Mouse (Mus musculus): ENCODE measurements around the gene Ptges.
"Not testable (repeated sequence)": the region's sequence is repeated elsewhere in the genome, so short reads cannot be mapped to it uniquely, and the experiment has no call there.

Gene Ptges

DNA sequence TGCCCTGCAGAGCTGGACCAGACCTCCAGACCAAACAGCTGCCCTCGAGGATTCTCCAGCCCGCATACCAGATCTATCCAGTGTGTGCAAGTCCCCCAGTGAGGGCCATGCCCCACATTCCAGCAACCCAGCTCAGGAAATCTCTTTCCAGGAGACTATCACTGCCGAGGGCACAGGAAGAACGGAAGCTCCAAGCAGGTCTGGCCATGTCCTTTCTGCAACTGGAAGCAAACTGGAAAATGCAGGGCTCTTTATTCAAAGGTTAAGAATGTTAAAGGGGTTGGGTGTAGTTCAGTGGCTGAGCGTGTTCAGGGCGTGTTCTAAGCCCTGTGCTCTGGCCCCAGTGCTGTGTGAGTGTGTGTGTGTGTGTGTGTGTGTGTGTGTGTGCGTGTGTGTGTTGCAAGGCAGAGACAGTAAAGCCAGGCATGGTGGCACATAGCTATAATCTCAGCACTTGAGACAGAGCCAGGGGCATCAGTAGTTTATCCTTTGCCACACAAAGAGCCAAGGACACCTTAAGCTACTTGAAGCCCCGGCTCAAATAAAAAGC is 10.8 kb downstream of the Ptges start:
- Histone ChIP-seq H3K36me3 (ENCODE audit: control insufficient read depth, insufficient read depth, low read length, poor library complexity, severe bottlenecking) (no peaks in the 10 kb centered on the region), H3K27me3 (ENCODE audit: control insufficient read depth, insufficient read depth, low read length, poor library complexity, severe bottlenecking) (no peaks in the 10 kb centered on the region)
- no peak for DNase-seq (ENCODE audit: low read depth, low spot score)

DNA sequence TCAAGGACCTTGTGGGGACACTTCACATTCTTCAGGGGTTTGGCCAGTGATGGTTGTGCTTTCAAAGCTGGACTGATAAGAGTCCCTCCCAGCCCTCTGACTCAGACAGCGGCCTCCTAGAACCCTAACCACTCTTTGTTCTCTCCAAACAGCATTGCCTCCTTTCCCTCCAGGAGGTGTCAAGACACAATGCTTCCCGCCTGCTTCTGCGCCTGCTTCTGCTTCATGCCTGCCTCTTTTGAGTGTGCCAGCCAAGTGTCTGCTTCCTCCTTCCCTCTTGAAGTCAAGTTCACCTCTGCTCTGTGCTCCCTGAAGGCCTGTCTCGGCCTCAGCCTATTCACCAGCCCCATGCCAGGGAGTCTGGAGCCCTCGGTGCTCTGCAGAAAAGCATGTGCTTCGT is 11.5 kb downstream of the Ptges start:
- H3K27me3 ChIP-seq (ENCODE audit: control insufficient read depth, insufficient read depth, low read length, poor library complexity, severe bottlenecking), result no peaks in the 10 kb centered on the region
- no peak for DNase-seq (ENCODE audit: low read depth, low spot score)
- no peaks in the 10 kb centered on the region for H3K36me3 ChIP-seq (ENCODE audit: control insufficient read depth, insufficient read depth, low read length, poor library complexity, severe bottlenecking)

DNA sequence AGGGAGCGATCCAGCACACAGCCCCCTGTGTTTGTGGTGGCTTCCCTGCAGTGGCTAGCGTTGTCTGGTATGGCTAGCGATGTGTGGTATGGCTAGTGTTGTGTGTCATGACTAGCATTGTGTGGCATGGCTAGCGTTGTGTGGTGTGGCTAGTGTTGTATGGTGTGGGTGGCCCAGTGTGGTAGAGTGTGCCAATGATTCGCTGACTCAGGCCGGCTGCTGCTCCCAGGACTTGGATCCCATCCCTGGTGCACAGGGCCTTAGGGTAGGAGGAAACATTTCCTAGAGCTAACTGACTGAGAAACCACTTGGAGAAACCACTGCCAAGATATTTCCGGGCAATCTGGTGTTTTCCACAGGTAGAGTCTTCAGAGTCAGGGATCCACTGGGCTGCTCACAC is 12.0 kb downstream of the Ptges start:
- H3K27me3 ChIP-seq (ENCODE audit: control insufficient read depth, insufficient read depth, low read length, poor library complexity, severe bottlenecking), result no peaks in the 10 kb centered on the region
- no peaks in the 10 kb centered on the region for H3K36me3 ChIP-seq (ENCODE audit: control insufficient read depth, insufficient read depth, low read length, poor library complexity, severe bottlenecking)
- DNase-seq (ENCODE audit: low read depth, low spot score), result no peak

DNA sequence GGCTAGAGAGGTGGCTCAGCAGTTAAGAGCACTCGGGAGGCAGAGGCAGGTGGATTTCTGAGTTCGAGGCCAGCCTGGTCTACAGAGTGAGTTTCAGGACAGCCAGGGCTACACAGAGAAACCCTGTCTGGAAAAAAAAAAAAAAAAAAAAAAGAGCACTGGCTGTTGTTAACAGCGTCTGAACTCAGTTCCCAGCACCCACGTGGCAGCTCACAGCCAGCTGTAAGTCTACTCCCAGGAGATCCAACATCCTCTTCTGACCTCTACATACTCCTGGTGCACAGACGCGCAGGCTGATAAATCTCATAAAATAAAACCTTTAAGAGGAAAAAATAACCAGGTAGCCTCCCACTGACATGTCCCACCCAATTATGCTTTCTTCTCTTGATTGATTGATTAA is 13.7 kb downstream of the Ptges start:
- not testable (repeated sequence) for H3K27me3 ChIP-seq (ENCODE audit: control insufficient read depth, insufficient read depth, low read length, poor library complexity, severe bottlenecking); H3K36me3 ChIP-seq (ENCODE audit: control insufficient read depth, insufficient read depth, low read length, poor library complexity, severe bottlenecking); DNase-seq (ENCODE audit: low read depth, low spot score)

DNA sequence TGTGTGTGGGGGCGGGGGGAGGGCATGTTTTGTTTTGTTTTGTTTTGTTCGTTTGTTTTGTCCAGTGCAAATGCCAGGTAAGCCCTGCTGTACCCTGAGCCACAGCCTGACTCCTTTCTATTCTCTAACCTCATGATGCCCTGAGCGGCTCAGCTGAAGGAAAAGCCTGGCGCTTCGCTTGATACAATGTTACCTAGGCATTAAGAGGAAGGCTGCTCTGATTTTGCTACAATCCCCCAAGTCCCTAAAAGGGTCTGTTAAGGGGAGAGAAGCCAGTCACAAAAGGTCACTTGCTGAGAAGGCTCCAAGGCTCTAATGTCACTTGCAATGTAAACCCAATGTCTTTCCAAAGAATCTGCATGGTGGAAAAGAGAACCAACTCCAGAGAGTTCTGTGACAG is 14.3 kb downstream of the Ptges start:
- Histone ChIP-seq H3K36me3 (ENCODE audit: control insufficient read depth, insufficient read depth, low read length, poor library complexity, severe bottlenecking) (no peaks in the 10 kb centered on the region), H3K27me3 (ENCODE audit: control insufficient read depth, insufficient read depth, low read length, poor library complexity, severe bottlenecking) (no peaks in the 10 kb centered on the region; the same call in 1 of the 2 replicates)
- no peak for DNase-seq (ENCODE audit: low read depth, low spot score)

DNA sequence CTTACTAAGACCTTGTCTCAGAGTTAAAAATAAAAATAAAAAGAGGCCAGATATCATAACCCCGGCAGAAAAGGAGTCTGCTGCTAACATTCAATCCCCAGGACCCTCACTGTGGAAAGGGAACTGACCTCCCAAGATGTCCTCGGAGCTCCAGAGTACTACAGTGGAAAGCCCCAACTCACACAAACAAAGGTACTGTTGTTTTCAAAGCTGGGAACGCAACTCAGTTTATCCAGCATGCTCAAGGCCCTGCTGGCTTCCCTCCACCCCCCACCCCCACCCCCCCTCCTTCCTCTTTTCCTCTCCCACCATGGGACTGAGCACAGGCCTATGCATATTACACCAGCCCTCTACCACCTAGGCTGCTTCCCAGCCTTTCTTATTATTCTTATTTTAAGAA is 14.8 kb downstream of the Ptges start:
- DNase-seq (ENCODE audit: low read depth, low spot score), result no peak
- Histone ChIP-seq H3K27me3 (ENCODE audit: control insufficient read depth, insufficient read depth, low read length, poor library complexity, severe bottlenecking) (no peaks in the 10 kb centered on the region; the same call in 1 of the 2 replicates), H3K36me3 (ENCODE audit: control insufficient read depth, insufficient read depth, low read length, poor library complexity, severe bottlenecking) (no peaks in the 10 kb centered on the region)

DNA sequence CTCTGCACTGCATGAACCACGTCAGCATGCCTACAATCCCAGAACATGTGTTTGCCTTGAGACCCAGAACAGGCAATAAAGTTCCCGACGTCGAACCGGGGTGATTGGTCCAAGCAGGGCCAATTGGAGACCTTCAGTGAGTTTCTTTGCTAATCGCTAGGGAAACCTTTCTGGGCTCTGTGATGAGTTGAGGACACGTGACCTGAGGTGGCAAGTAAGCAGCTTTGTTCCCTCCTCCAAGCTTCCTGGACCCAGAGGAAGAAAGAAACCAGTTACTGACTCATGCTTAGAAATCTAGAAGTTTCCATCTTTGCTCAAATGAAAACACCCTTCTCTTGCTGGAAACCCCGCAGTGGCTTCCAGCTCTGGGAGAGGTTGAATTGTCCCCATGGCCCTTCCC is 16.6 kb downstream of the Ptges start:
- H3K36me3 ChIP-seq (ENCODE audit: control insufficient read depth, insufficient read depth, low read length, poor library complexity, severe bottlenecking), result no peaks in the 10 kb centered on the region
- no peaks in the 10 kb centered on the region; the same call in 1 of the 2 replicates for H3K27me3 ChIP-seq (ENCODE audit: control insufficient read depth, insufficient read depth, low read length, poor library complexity, severe bottlenecking)
- no peak for DNase-seq (ENCODE audit: low read depth, low spot score)

DNA sequence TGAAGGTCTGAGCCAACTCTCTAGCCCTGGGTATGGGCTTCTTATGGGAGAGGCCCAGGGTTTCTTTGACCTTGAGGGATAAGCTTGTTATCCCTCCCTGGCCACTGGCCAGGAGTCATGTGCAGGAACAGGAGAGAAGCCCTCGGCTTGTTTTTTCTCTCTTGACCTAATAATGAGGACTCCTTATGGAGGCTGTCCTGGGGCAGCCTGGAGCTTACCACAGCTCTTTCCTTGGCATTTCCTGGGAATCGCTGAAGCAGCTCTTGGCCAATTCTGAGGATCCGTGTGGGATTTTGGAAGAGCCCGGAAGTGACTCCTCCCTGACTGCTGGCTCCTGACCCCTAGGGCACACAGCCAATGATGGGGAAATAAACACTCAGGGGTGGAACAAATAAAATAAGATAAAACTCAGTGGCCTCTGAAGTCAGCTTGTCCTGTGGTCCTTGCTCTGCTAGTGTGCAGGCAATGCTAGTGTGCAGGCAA is 17.3 kb downstream of the Ptges start:
- no peaks in the 10 kb centered on the region; the same call in 1 of the 2 replicates for H3K27me3 ChIP-seq (ENCODE audit: control insufficient read depth, insufficient read depth, low read length, poor library complexity, severe bottlenecking)
- no peaks in the 10 kb centered on the region for H3K36me3 ChIP-seq (ENCODE audit: control insufficient read depth, insufficient read depth, low read length, poor library complexity, severe bottlenecking)
- no peak for DNase-seq (ENCODE audit: low read depth, low spot score)

DNA sequence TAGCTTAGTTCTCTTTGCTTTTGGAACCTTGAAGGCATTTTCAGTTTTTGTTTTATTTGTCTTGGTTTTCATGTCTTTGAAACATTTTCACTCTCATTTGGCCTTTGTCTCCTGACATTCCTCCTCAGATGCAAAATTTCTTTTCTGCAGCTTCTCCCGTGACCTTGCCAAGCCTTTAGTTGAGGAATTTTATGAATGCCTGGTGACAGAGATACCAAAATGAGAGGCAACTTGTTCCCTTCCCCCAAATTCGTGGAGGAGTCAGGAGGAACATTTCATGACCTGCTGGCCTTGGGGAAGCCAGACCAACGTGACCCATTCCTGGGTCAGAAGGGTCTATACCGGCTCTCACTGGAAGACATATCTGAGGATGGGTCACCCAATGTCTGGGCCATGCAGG is 23.0 kb downstream of the Ptges start:
- no peak for DNase-seq (ENCODE audit: low read depth, low spot score)
- Histone ChIP-seq H3K27me3 (ENCODE audit: control insufficient read depth, insufficient read depth, low read length, poor library complexity, severe bottlenecking) (no peaks in the 10 kb centered on the region), H3K36me3 (ENCODE audit: control insufficient read depth, insufficient read depth, low read length, poor library complexity, severe bottlenecking) (no peaks in the 10 kb centered on the region)

DNA sequence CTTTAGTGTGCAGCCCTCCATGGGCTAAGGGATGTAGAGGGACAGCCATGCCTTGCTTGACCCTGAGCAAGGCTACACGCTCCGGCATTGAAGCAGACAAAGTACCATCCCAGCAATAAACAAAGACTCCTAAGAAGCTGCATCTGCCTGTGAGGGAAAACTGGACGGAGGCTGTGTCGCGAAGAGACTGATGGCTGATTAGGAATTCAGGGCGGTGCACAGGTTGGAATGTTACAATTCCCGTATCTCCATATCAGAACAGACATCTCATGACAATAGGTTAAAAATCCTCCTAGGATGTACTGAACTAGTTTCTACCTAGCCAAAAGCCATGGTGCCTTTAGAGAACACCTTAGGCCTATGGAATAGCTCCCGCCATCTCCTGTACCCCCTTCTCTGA is 23.8 kb downstream of the Ptges start:
- DNase-seq (ENCODE audit: low read depth, low spot score), result no peak
- H3K36me3 ChIP-seq (ENCODE audit: control insufficient read depth, insufficient read depth, low read length, poor library complexity, severe bottlenecking), result no peaks in the 10 kb centered on the region
- H3K27me3 ChIP-seq (ENCODE audit: control insufficient read depth, insufficient read depth, low read length, poor library complexity, severe bottlenecking), result no peaks in the 10 kb centered on the region

DNA sequence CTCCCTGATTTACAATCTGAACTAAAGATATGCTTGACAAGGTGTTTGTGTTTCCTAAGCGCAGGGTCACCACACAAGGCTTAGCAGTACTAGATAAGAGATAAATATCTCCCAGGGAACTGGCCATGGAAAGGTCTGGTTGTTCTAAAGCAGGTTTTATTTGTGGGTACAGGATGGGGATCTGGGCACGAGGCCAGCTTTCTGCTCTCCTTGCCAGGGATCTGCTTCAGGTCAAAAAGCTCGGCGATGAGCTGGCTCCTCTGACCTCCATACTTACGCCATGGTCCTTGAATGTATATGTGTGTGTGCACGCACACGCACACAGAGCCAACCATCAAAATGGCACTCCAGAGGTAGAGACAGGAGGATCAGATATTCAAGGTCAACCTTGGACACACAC is 24.7 kb downstream of the Ptges start:
- no peaks in the 10 kb centered on the region for H3K27me3 ChIP-seq (ENCODE audit: control insufficient read depth, insufficient read depth, low read length, poor library complexity, severe bottlenecking)
- DNase-seq (ENCODE audit: low read depth, low spot score), result no peak

DNA sequence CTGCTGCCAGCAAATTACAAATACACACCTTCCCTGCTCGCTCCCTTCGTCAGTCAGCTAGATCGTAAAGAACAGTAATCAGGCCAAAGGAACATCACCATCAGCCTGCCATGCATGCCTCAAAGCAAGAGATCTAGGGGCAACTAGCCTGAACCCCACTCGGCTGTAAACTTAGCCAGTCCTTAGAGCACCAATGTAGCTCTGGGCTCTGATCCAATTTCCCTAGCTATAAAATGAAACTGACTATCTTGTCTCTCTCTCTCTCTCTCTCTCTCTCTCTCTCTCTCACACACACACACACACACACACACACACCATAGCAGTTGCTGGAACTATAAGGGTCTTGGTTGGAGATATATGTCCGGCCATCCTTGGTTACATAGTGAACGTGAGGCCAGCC is 25.4 kb downstream of the Ptges start:
- Histone ChIP-seq H3K27me3 (ENCODE audit: control insufficient read depth, insufficient read depth, low read length, poor library complexity, severe bottlenecking) (no peaks in the 10 kb centered on the region), H3K36me3 (ENCODE audit: control insufficient read depth, insufficient read depth, low read length, poor library complexity, severe bottlenecking) (no peaks in the 10 kb centered on the region)
- DNase-seq (ENCODE audit: low read depth, low spot score), result no peak

More for the DNA sequence above, 24.7 kb downstream of the Ptges start:
- no peaks in the 10 kb centered on the region for H3K36me3 ChIP-seq (ENCODE audit: control insufficient read depth, insufficient read depth, low read length, poor library complexity, severe bottlenecking)

DNA sequence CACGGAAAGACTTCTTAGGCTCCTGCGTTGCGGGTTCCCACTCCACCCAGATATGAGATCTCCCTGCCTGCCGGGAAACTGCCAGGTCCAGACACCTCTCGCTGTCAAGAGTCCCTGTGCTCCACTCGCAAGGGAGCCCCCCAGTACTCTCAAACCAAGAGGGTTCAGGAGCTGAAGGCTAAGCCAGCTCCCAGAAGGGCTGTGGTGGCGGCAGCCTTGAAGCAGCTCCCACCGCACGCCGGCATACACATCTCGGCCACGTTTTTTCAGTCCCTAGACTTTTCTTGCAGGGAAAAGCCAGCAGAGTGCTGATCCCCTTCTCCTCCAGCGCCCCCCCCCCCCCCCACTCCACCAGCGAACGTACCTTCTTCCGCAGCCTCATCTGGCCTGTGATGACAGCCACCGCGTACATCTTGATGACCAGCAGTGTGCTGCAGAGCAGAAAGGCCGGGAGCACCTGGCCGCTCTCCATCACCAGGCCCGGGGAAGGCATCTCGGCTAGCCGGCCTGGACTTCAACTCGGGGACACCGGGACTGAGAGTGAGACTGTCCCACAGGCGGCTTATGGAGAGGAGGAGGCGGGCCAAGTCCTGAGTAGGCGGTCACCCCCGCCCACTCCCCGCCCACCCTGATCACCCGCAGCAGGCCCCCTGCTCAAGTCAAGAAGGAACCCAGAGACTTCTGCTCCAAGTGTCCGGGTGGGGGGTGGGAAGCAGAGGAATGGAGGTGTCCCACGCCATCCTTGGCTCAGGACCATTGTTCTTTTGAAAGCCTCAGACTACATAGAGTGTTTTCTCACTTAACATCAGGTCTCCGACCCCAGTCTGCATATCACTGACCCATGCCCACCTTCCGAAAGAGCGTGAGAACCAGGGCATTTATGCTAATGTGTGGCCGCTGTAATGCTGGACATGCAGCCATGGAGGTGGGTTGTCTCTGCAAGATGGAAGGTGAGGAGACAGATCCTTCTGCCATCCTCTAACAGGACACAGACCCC is 26.6 kb downstream of the Ptges start:
- DNase-seq (ENCODE audit: low read depth, low spot score), result no peak
- Histone ChIP-seq H3K36me3 (ENCODE audit: control insufficient read depth, insufficient read depth, low read length, poor library complexity, severe bottlenecking) (no peaks in the 10 kb centered on the region), H3K27me3 (ENCODE audit: control insufficient read depth, insufficient read depth, low read length, poor library complexity, severe bottlenecking) (no peaks in the 10 kb centered on the region)

DNA sequence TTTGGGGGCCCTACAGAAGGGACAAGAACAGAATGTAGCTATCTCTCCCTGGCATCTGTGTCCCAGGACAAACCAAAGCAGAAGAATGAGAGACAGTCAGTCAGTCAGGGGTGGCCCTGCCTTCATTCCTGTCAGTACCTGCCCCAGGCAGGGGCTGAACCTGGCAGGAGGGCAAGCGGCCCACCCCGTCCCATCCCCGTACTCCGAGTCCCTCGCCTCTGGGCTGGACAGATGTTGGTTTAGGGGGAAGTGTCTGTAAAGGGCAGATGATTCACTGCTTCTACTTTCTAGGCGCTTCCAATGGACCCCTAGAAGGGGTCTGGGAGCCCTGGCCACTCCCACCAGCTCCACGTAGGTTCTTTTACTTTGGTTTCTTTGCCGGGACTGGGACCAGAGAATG is 27.4 kb downstream of the Ptges start:
- no peaks in the 10 kb centered on the region for H3K36me3 ChIP-seq (ENCODE audit: control insufficient read depth, insufficient read depth, low read length, poor library complexity, severe bottlenecking)
- DNase-seq (ENCODE audit: low read depth, low spot score), result no peak
- H3K27me3 ChIP-seq (ENCODE audit: control insufficient read depth, insufficient read depth, low read length, poor library complexity, severe bottlenecking), result no peaks in the 10 kb centered on the region

DNA sequence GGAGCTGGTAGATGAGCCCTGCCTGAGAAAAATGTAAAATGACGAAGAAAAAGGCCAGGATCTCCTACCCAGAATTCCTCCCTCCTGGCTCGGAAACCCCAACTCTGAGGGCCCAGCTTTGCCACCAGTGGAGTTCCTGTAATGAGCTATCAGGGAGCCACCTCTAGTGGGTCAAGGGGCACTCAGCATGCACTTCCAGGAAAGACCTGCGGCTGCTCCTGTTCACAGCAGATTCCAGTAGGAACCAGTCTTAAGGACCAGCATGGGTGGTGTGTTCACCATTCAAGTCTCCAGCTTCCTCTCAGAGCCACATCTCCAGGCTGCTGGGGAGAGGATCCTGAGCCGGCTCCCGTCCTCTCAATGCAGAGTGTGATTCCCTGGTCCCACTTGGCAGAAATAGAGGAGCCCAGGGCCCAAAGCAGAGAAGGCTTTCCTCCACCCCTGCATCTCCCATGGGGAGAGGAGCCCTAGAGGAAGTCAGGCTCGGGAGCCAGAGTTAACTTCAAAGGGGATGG is 28.0 kb downstream of the Ptges start:
- DNase-seq (ENCODE audit: low read depth, low spot score), result no peak
- Histone ChIP-seq H3K27me3 (ENCODE audit: control insufficient read depth, insufficient read depth, low read length, poor library complexity, severe bottlenecking) (no peaks in the 10 kb centered on the region), H3K36me3 (ENCODE audit: control insufficient read depth, insufficient read depth, low read length, poor library complexity, severe bottlenecking) (no peaks in the 10 kb centered on the region)
